Mouse (Mus musculus) liver, adult (tissue): ENCODE measurements around the gene Vps39.

Source experiments
- GATA4 ChIP-seq: IDR thresholded peaks from 2 replicates; pipeline ENCODE4 v1.6.1; 2014; ENCODE audit warnings: mild to moderate bottlenecking, low read length; ENCODE audit not compliant: insufficient replicate concordance

The Vps39 gene

DNA sequence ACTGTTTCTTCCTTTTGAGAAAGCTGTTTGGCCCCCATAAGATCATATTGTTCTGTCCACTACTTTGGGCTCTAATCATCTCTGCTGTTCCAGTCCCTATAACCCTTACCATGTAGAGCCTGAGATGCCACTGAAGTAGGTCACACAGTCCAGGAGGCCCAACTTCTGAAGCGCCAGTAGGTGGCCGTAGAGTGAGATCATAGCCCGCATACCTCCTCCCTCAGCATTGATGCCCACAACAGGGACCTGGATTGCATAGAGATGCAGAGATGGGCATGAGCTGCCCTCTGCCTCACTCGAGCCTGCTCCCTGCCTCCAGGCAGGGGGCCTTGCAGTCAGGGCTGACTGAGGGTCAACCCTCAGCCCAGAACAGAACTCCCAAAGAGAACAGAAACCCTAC, 76.0 kb downstream of the Vps39 start:
- no peak for TF ChIP-seq GATA4

DNA sequence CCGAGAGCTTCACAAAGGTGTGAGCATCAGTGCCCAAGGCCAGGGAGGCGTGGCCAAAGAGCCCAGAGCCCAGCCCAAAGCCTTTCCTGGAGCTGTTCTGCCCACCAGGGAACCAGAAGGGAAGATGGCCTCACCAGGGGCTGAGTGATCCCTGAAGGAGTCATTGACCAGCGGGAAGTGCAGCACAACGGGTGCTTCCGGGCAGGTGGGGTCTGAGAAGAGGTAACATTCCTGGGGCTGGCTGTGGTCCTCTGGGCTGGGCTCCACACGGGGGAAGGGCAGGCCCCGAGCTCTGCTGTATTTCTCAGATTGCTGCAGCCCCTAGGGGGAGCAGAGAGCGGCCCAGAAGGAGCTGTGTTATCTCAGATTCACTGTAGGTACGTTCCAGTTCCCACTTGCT, 84.3 kb downstream of the Vps39 start:
- TF ChIP-seq GATA4: no peak
